Mouse (Mus musculus): ENCODE measurements around the gene Abhd5.

Gene Abhd5

GRCm38 (mm10) chr9:122415056-122415775 is 63.8 kb downstream of the Abhd5 start:
- DNase-seq (ENCODE audit: low spot score in 2 of 2), result no peak

- DNase-seq (ENCODE audit: low spot score in 2 of 2), result no peak
Observed at GRCm38 (mm10) chr9:122416617-122417016, 65.2 kb downstream of the Abhd5 start.

DNA sequence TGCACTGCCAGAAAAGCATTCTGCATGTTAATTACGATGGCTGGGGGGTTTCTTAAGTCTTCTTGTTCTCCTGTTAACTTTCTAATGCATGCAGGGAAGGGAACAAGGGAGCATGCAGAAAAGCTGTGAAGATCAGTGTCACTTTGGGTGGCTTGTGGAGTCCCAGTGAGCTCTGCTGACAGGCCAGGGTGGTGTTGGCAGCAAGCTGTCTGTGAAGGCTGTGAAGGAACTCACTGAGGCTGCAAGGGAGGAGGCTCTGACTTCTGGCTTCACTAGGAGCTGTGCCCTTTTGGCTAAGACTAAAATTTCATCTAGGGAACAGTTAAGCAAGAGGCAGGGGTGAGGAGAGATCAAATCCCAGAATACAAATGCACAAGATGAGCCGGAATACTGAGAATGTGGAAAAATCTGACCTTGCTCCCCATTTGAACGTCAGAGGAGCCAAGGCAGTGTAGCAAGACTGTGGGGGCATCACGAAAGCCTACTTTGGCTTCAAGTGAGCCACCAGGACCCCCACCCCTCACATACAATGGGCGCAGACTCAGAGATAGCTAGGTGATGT is 68.9 kb downstream of the Abhd5 start:
- DNase-seq (ENCODE audit: low spot score in 2 of 2), result no peak

- peak; percentile 86 to 88 for DNase-seq (ENCODE audit: low spot score in 2 of 2)
Observed at GRCm38 (mm10) chr9:122420772-122421764, 69.7 kb downstream of the Abhd5 start.

DNA sequence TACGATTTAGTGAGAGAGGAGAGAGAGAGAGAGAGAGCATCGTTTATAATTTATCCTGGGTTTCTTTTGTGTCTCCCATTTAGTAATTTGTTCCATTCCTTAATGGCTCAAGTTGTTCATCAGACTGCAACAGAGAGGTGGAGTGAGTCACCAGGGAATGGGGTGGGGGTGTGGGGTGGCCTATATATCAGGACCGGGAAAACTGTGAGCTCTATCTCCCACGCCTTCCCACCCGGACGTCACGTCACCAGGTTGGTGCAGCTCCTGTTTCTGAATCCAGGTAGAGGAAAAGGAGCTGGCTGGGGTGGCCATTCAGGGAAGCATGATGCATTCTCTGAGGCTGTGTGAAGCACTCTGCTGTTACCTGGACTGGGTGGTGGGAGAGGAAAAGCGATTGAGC is 70.5 kb downstream of the Abhd5 start:
- peak; percentile 69 to 70 for DNase-seq (ENCODE audit: low spot score in 2 of 2)

DNA sequence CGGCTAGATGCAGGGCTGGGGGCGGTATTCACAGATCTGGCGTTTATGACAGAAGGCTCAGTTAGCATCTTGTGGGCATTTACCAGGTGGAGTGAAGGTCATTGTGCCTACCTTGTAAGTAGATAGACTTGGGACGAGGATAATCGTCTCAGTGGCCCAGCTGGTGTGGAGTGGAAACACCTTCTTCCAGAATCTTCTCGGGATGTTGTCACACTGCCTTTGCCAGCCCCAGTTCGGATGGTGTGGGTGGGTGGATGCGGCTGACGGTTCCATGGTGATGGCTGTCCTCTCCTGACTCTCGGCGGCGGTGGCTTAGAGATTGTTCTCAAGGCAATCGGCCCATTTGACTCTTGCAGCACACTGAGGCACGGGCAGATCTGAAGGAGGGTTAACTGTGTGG is 71.3 kb downstream of the Abhd5 start:
- peak; percentile 58 to 60 for DNase-seq (ENCODE audit: low spot score in 2 of 2)

DNA sequence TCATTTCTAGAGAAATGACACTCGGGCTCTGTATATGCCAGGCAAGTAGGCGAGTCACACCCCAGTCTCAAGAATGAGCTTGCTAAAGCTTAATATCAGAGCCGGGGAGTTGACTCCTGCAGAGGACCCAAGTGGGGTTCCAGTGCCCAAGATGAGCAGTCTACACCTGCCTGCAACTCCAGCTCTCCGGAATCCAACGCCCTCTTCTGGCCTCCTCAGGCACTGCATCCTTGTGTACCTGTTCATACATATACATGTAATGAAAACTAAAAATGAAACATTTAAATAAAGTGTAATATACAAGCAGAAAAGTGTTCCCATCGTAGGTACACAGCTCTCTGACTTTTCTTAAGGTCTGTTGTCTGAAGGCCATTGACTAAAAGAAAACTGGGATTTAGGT is 71.7 kb downstream of the Abhd5 start:
- peak; percentile 11 to 27 for DNase-seq (ENCODE audit: low spot score in 2 of 2)

DNA sequence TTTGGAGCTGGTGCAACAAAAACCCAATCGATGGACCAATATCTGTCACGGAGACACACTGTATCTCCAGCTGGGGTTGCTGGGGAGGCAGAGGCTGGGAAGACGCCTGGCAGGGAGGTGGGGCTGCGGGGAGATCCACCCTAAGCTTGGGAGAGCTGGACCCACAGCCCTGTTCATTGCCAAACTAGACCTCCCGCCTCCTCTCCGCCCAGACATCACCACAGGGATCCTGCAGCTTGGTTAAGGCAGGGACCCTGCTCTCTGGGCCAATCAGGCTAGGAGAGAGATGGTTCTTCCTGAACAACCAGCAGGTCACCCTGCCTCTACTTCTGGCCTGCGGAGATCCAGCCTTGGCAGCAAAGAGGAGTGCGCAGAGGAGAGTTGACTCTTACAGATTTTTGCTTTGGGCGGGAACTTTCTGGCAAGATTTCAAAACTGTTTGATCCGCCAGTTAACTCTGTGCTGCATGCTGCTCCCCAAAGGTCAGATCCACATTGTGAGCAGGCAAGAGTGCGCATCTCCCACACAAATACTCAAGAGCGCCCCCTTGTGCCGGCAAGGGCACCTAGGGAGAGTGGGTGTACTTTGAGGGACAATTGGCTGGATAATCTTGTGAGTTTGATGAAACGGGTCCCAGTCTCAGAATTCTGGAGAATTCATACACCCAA is 73.7 kb downstream of the Abhd5 start:
- DNase-seq (ENCODE audit: low spot score in 2 of 2), result no peak

- no peak for DNase-seq (ENCODE audit: low spot score in 2 of 2)
Observed at GRCm38 (mm10) chr9:122429058-122429649, 77.7 kb downstream of the Abhd5 start.

- DNase-seq (ENCODE audit: low spot score in 2 of 2), result no peak
Observed at GRCm38 (mm10) chr9:122429685-122430084, 78.3 kb downstream of the Abhd5 start.
